Mouse (Mus musculus) thymus, adult 2 months (tissue): ENCODE measurements around the gene Chrm3.

Experiments
- CTCF ChIP-seq: fragments of 200-500 bp; IDR thresholded peaks from 2 replicates; pipeline ENCODE4 v1.5.1; 2012; ENCODE audit warnings: mild to moderate bottlenecking, control low read depth, low read length, moderate library complexity, borderline replicate concordance; ENCODE audit not compliant: control insufficient read depth, poor library complexity, insufficient read depth; ENCODE audit errors: extremely low read depth
- POLR2A ChIP-seq: fragments of 200-500 bp; IDR thresholded peaks from 2 replicates; pipeline ENCODE4 v1.6.1; 2012; ENCODE audit warnings: mild to moderate bottlenecking, low read length, control low read depth, moderate library complexity; ENCODE audit not compliant: control insufficient read depth, poor library complexity, insufficient read depth; ENCODE audit errors: extremely low read depth

- TF ChIP-seq POLR2A (no peak), CTCF (no peak)
Observed at GRCm38 (mm10) chr13:9912697-9913096, 447.9 kb downstream of the Chrm3 start.
